Mouse (Mus musculus): ENCODE measurements around the gene Macrod2. TPM values are rescaled to one million over a fixed set of nuclear protein-coding genes. Genes with fewer than 3 reads are reported as not detected.

Macrod2 gene
- polyA plus RNA-seq, 1 experiment from 2014 or later = 28.7 TPM

DNA sequence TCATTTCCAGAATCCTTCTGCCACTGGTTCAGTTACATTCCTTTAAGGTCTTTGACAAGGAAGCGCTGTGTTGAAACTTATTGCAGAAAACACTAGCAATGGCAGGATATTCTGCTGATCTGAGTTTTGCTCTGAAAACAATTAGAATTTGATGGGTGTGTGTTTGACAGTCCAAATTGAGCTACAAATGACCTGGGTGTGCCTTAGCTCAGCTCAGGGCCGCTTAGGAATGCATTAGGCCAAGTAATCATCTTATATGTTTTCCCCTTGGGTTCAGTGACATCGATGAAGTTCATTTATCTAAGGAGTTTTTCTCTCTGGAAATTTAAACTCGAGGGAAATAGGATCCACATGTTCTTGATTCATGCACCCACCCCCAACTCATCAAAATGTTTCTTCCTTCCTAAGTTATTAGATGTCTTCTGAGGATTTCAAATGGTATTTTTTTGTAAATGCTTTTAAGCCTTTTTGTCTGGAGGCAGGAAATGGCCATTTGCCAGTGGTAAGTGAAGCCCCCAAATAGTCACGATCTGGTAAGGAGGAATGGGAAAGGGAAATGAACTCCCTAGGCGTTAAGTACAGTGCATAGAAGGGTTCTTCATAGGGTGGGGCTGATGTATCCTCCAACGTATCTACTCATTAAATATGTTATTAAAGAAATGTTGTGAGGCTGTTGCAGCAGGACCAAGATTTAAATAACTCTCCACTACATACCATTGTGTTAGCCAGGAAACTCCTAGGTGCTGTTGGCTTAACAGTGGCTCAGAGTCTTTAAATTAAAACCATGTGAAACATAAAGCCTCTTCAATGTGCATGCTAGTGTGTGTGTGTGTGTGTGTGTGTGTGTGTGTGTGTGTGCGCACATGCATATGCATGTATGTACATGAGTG lies 1430.7 kb downstream of the Macrod2 start:
- WGBS = 40% methylated on average over 8 of the region's 8 CpGs
- H3K27me3 ChIP-seq (ENCODE audit: insufficient read depth, low read length) = no peaks in the 10 kb centered on the region
- H3K36me3 ChIP-seq (ENCODE audit: insufficient read depth, low read length) = no peaks in the 10 kb centered on the region
- H3K27ac ChIP-seq (ENCODE audit: low read length) = no peak overlapping the region
- no peak overlapping the region for H3K4me2 ChIP-seq (replicated peaks; ENCODE audit: low read depth, low read length)
- H3K4me3 ChIP-seq (ENCODE audit: low read length) = no peak overlapping the region
- ATAC-seq (ENCODE audit: low FRiP score, low TSS enrichment) = no peak
- no peak overlapping the region for H3K9ac ChIP-seq (replicated peaks; ENCODE audit: low read length)
- H3K4me1 ChIP-seq (ENCODE audit: insufficient read depth, low read length) = no peaks in the 10 kb centered on the region
- no peaks in the 10 kb centered on the region for H3K9me3 ChIP-seq (ENCODE audit: low read length)

DNA sequence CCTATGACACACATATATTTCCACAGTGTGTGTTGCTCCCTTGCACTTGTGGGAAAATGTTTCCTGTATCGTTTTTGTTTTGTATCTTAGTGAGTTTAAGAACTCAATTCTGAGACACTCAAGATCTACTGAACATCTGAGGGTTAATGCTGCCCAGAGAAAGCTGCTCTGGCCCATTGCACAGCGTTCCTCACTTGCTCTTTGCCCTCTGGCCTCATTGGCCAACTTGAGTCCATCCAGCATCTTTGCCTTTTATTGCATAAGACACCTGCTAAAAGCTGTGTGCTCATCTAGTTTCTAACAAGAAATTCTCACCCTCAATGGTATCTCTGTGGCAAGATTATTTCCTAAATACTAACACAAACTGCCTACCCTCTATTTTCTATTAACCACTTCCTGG lies 1435.4 kb downstream of the Macrod2 start:
- H3K9ac ChIP-seq (replicated peaks; ENCODE audit: low read length) = no peak overlapping the region
- no peaks in the 10 kb centered on the region for H3K9me3 ChIP-seq (ENCODE audit: low read length)
- ATAC-seq (ENCODE audit: low FRiP score, low TSS enrichment) = no peak
- no peaks in the 10 kb centered on the region for H3K27me3 ChIP-seq (ENCODE audit: insufficient read depth, low read length)
- WGBS = 62% methylated on average over 2 of the region's 2 CpGs
- H3K4me1 ChIP-seq (ENCODE audit: insufficient read depth, low read length) = no peaks in the 10 kb centered on the region
- H3K4me3 ChIP-seq (ENCODE audit: low read length) = no peak overlapping the region
- no peak overlapping the region for H3K27ac ChIP-seq (ENCODE audit: low read length)
- no peaks in the 10 kb centered on the region for H3K36me3 ChIP-seq (ENCODE audit: insufficient read depth, low read length)
- no peak overlapping the region for H3K4me2 ChIP-seq (replicated peaks; ENCODE audit: low read depth, low read length)

DNA sequence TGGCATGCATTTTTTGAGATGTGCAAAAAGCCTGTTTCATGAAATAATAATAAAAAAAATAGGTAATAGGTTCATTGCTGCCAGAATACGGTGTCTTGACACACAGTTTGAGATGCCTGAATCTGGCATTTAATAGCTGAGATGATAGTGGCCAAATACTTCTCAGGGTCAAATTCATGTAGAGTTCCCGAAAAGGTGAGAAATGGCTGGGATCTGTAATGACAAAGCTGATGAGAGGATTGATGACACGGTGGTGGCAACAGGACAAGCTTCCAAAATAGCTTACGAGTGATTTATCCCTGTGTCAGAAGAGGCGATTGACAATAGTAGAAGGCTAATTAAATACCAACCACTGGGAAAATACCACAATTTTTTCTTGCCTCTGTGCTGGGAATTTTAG lies 1436.4 kb downstream of the Macrod2 start:
- no peak for ATAC-seq (ENCODE audit: low FRiP score, low TSS enrichment)
- Histone ChIP-seq H3K4me2 (replicated peaks; ENCODE audit: low read depth, low read length) (no peak overlapping the region), H3K9ac (replicated peaks; ENCODE audit: low read length) (no peak overlapping the region), H3K9me3 (ENCODE audit: low read length) (no peaks in the 10 kb centered on the region), H3K4me1 (ENCODE audit: insufficient read depth, low read length) (no peaks in the 10 kb centered on the region), H3K27ac (ENCODE audit: low read length) (no peak overlapping the region), H3K36me3 (ENCODE audit: insufficient read depth, low read length) (no peaks in the 10 kb centered on the region), H3K4me3 (ENCODE audit: low read length) (no peak overlapping the region), H3K27me3 (ENCODE audit: insufficient read depth, low read length) (no peaks in the 10 kb centered on the region)
- WGBS = 87% methylated on average over 5 of the region's 5 CpGs

DNA sequence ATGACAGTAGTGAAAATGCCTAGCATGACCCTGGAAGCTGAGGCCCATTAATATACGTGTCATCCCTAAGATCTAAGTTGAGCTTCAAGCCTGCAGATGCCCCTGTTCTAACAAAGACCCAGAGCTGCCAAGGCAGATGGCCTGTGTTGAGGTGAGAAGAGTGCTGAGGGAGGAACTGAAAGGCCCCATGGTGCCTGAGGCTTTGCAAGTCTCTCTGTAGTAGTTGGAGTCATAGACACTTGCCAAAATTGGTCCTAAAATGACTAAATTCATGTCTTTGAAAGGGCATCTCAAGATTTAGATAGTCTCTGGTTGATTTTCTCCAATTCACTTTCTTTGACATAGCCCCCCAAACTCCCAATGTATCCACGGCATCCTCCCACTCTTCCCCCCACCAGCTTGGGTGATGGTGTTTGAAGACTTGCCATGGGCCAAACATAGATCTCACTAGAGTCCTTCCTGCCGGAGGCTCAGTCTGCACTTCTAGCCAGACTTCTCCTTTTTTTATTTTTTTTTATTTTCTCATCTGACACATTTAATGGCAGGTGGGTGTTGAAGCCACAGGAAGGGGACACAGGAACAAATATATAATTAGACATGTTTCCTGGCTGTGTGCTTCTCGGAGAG lies 1439.2 kb downstream of the Macrod2 start:
- no peak overlapping the region for H3K4me3 ChIP-seq (ENCODE audit: low read length)
- no peaks in the 10 kb centered on the region for H3K27me3 ChIP-seq (ENCODE audit: insufficient read depth, low read length)
- H3K27ac ChIP-seq (ENCODE audit: low read length) = no peak overlapping the region
- no peak overlapping the region for H3K4me2 ChIP-seq (replicated peaks; ENCODE audit: low read depth, low read length)
- no peak for ATAC-seq (ENCODE audit: low FRiP score, low TSS enrichment)
- no peaks in the 10 kb centered on the region for H3K36me3 ChIP-seq (ENCODE audit: insufficient read depth, low read length)
- WGBS = 76% methylated on average over 4 of the region's 4 CpGs
- no peaks in the 10 kb centered on the region for H3K9me3 ChIP-seq (ENCODE audit: low read length)
- H3K4me1 ChIP-seq (ENCODE audit: insufficient read depth, low read length) = no peaks in the 10 kb centered on the region
- no peak overlapping the region for H3K9ac ChIP-seq (replicated peaks; ENCODE audit: low read length)

DNA sequence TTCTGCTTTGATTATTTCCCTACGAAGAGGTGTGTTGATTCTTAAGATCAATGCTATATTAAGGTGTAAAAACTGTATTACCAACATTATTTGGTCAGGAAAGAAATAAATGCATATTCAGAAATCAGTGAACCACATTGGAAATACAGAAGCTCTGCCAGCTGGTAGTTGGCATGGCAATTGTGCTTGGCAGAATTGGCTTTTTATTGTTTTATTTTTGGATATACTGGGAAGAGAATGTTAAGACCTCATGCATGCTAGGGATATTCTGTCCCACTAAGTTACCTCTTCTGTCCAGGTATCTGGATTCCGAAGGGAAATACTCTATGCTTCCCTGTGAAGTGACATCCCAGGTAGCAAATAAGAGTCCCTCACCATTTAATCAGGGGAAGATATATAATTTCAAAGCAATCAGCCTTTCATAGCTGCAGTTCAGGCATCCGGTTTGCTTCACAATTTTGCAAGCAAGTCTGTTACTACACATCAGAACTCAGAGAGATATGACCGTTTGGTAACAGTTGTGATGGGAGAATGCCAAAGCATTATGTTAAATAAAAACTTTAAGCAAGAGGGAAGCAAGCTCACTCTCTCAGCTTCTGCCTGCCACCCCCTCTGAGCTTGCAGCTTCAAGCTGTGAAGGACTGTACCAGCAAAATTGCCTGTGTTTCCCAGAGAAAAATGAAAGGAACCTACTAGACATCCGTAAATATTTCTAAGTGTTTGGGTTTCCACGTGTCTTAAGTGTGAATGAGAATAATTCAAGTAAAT lies 1449.5 kb downstream of the Macrod2 start:
- ATAC-seq (ENCODE audit: low FRiP score, low TSS enrichment) = no peak
- Histone ChIP-seq H3K36me3 (ENCODE audit: insufficient read depth, low read length) (no peaks in the 10 kb centered on the region), H3K4me2 (replicated peaks; ENCODE audit: low read depth, low read length) (no peak overlapping the region), H3K27ac (ENCODE audit: low read length) (no peak overlapping the region), H3K27me3 (ENCODE audit: insufficient read depth, low read length) (no peaks in the 10 kb centered on the region), H3K9ac (replicated peaks; ENCODE audit: low read length) (no peak overlapping the region), H3K4me1 (ENCODE audit: insufficient read depth, low read length) (no peaks in the 10 kb centered on the region), H3K9me3 (ENCODE audit: low read length) (no peaks in the 10 kb centered on the region), H3K4me3 (ENCODE audit: low read length) (no peak overlapping the region)
- 83% methylated on average over 6 of the region's 6 CpGs for WGBS

DNA sequence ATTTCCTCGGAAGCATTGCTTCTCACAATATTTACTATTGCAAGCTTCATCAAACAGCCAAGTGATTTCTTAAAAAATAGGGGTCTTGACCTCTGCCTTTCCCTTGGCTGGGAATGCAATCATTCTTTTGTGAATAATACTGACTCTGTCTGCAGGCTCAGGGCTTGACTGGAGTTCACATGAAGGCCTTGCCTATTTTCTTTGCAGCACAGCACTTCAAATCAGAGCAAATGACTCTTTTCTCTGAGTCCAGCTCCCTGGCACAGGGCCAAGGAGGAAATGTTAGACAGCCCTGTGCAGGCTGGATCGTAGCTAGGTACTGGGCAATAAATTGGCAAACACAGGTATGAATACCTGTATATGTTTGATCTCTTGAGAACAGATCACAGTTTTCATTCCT lies 1464.1 kb downstream of the Macrod2 start:
- H3K36me3 ChIP-seq (ENCODE audit: insufficient read depth, low read length) = no peaks in the 10 kb centered on the region
- 12% methylated on average over 2 of the region's 2 CpGs for WGBS
- no peaks in the 10 kb centered on the region for H3K9me3 ChIP-seq (ENCODE audit: low read length)
- H3K27me3 ChIP-seq (ENCODE audit: insufficient read depth, low read length) = no peaks in the 10 kb centered on the region
- H3K4me2 ChIP-seq (replicated peaks; ENCODE audit: low read depth, low read length) = no peak overlapping the region
- no peak overlapping the region for H3K9ac ChIP-seq (replicated peaks; ENCODE audit: low read length)
- no peak overlapping the region for H3K27ac ChIP-seq (ENCODE audit: low read length)
- no peak overlapping the region for H3K4me3 ChIP-seq (ENCODE audit: low read length)
- no peaks in the 10 kb centered on the region for H3K4me1 ChIP-seq (ENCODE audit: insufficient read depth, low read length)
- ATAC-seq (ENCODE audit: low FRiP score, low TSS enrichment) = peak; percentile 83; the same call in 1 of the 2 replicates

DNA sequence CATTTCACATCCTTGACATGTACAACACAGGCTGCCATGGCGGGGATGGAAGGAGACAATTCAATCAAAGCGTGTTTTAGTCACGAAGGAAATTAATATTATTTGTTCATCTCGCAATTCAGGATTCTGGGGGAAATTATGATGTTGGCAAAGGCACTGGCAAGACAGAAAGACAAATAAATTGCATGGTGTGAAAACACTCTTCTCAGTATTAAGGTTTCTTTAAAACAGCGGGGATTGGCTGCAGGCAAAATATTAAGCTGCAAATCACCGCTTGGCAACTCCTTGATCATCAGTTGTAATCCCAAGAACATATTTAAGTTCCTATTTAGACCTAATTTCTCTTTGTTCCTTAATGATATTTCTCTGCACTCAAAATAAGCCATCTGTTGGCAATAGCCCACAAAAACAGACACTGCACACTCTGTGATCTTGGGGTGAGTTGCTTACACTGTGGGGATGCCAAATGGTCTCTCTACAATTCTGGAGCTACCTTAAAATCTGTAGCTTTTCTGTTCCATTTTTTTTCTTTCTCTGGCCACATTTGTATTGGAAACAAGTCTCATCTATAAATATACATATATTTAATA lies 1466.7 kb downstream of the Macrod2 start:
- no peak for ATAC-seq (ENCODE audit: low FRiP score, low TSS enrichment)
- WGBS = 78% methylated on average over 6 of the region's 6 CpGs

DNA sequence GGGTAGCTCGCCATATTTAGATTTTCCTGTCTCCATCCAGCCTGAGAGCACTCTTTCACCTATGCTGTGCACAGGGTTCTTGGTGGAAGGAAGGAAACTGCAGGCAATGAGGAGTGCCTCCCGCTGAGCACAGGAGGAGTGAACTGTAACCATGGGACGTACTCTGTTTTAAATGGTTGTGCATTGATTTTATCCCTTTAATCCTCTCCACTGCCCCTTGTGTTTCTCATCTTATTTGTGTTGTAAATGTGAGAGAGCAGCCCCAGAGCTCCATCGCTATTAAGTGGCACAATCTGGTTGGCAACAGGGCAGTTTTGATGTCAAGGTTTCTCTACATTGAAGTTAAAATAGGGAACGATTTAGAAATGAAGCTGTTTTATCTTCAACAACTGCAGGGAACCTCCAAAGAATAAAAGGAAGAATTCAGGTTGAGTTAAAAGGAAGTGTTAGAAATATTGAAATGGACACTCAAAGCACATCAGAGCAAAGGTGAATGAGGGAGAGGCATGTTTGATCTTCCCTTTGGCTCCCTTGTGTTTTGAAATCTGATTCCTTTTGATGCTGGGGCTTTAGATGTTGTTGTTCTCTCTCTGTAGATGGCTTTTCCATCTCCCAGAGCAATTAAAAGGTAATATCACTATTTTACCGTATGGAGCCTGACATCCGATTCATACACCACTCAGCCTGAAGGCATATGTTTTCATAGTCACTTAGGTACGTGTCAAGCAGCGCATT lies 1467.6 kb downstream of the Macrod2 start:
- Histone ChIP-seq H3K9me3 (ENCODE audit: low read length) (no peaks in the 10 kb centered on the region), H3K4me1 (ENCODE audit: insufficient read depth, low read length) (no peaks in the 10 kb centered on the region), H3K27me3 (ENCODE audit: insufficient read depth, low read length) (no peaks in the 10 kb centered on the region), H3K9ac (replicated peaks; ENCODE audit: low read length) (no peak overlapping the region), H3K4me3 (ENCODE audit: low read length) (no peak overlapping the region), H3K4me2 (replicated peaks; ENCODE audit: low read depth, low read length) (no peak overlapping the region), H3K36me3 (ENCODE audit: insufficient read depth, low read length) (no peaks in the 10 kb centered on the region), H3K27ac (ENCODE audit: low read length) (no peak overlapping the region)
- ATAC-seq (ENCODE audit: low FRiP score, low TSS enrichment) = no peak
- 47% methylated on average over 9 of the region's 9 CpGs for WGBS

More for the DNA sequence above, 1466.7 kb downstream of the Macrod2 start:
- Histone ChIP-seq H3K9me3 (ENCODE audit: low read length) (no peaks in the 10 kb centered on the region), H3K4me3 (ENCODE audit: low read length) (no peak overlapping the region), H3K4me1 (ENCODE audit: insufficient read depth, low read length) (no peaks in the 10 kb centered on the region), H3K27ac (ENCODE audit: low read length) (no peak overlapping the region), H3K27me3 (ENCODE audit: insufficient read depth, low read length) (no peaks in the 10 kb centered on the region), H3K4me2 (replicated peaks; ENCODE audit: low read depth, low read length) (no peak overlapping the region), H3K36me3 (ENCODE audit: insufficient read depth, low read length) (no peaks in the 10 kb centered on the region), H3K9ac (replicated peaks; ENCODE audit: low read length) (no peak overlapping the region)

DNA sequence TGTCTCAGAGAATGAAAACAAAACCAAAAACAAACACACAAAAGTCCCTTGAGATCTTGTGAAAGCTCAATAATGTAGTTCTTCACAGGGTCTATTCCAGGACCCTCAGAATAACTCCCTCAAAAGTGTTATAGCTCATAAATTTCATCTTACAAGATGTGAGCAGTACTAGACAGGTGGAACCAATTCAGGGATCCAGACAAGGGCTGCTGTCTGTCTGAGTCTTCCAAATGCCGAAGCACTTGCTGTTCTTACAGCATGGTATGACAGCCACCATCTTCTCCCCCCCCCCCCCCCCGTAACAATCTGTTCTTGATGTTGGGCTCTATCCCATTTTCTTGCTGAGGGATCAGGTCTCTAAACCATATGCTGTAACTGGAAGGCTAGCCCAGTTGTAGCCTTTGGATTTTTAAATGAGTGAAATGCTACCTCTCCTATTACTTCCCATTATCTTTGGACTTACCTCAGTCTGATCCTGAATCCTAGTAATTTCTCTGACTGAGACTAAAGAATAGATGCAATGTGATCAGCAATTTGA lies 1468.6 kb downstream of the Macrod2 start:
- Histone ChIP-seq H3K27me3 (ENCODE audit: insufficient read depth, low read length) (no peaks in the 10 kb centered on the region), H3K4me3 (ENCODE audit: low read length) (no peak overlapping the region), H3K27ac (ENCODE audit: low read length) (no peak overlapping the region), H3K4me1 (ENCODE audit: insufficient read depth, low read length) (no peaks in the 10 kb centered on the region), H3K9me3 (ENCODE audit: low read length) (no peaks in the 10 kb centered on the region), H3K36me3 (ENCODE audit: insufficient read depth, low read length) (no peaks in the 10 kb centered on the region), H3K9ac (replicated peaks; ENCODE audit: low read length) (no peak overlapping the region), H3K4me2 (replicated peaks; ENCODE audit: low read depth, low read length) (no peak overlapping the region)
- ATAC-seq (ENCODE audit: low FRiP score, low TSS enrichment) = no peak
- WGBS = 72% methylated on average over 2 of the region's 2 CpGs

Data from kidney, embryonic 16.5 days (tissue).